Mouse (Mus musculus) embryonic facial prominence, embryonic 14.5 days (tissue): Measurements from ENCODE around the gene 1110051M20Rik. TPM values are rescaled to one million over a fixed set of nuclear protein-coding genes. Genes with fewer than 3 reads are reported as not detected.

Experiments
- ATAC-seq: fragments of 200-750 bp; cut with Nextera tagmentation; 2 replicates; pipeline ENCODE4 v1.8.0; 2017; ENCODE audit warnings: low read depth, moderate number of reproducible peaks, moderate TSS enrichment
- DNase-seq: peaks from one replicate; pipeline ENCODE4 v3.0.0-alpha.2; 2015; ENCODE audit warnings: low spot score
- H3K27ac ChIP-seq: fragments of 300-500 bp; sonication (generic); replicated peaks from 2 replicates; pipeline ENCODE4 v1.5.1; 2014; ENCODE audit warnings: low read depth, mild to moderate bottlenecking, low read length, moderate library complexity
- H3K27me3 ChIP-seq: fragments of 300-500 bp; sonication (generic); replicated peaks from 2 replicates; pipeline ENCODE4 v1.6.1; 2014; ENCODE audit warnings: low read length; ENCODE audit not compliant: control insufficient read depth, insufficient read depth
- H3K36me3 ChIP-seq: fragments of 300-500 bp; sonication (generic); 2 replicates; pipeline ENCODE4 v1.6.1; 2014; ENCODE audit warnings: low read length, mixed read lengths; ENCODE audit not compliant: control insufficient read depth, insufficient read depth
- H3K4me1 ChIP-seq: fragments of 300-500 bp; sonication (generic); 2 replicates; pipeline ENCODE4 v1.6.1; 2014; ENCODE audit warnings: antibody characterized with exemption, low read length; ENCODE audit not compliant: control insufficient read depth, insufficient read depth
- H3K4me2 ChIP-seq: fragments of 300-500 bp; sonication (generic); 2 replicates; pipeline ENCODE4 v1.6.1; 2014; ENCODE audit warnings: low read depth, mild to moderate bottlenecking, low read length, moderate library complexity, mixed read lengths
- H3K4me3 ChIP-seq: fragments of 300-500 bp; sonication (generic); 2 replicates; pipeline ENCODE4 v1.5.1; 2014; ENCODE audit warnings: low read depth, mild to moderate bottlenecking, low read length
- H3K9ac ChIP-seq: fragments of 300-500 bp; sonication (generic); 2 replicates; pipeline ENCODE4 v1.6.1; 2014; ENCODE audit warnings: low read depth, mild to moderate bottlenecking, low read length, moderate library complexity, mixed read lengths
- H3K9me3 ChIP-seq: fragments of 300-500 bp; sonication (generic); 2 replicates; pipeline ENCODE4 v1.6.1; 2016; ENCODE audit warnings: low read length; ENCODE audit not compliant: control insufficient read depth
- WGBS: fragments of 180-500 bp; shearing (Covaris S2); extraction: QIAGEN DNeasy Blood & Tissue Kit; methylation state at CpG from one replicate; pipeline ENCODE4 v1.1.7; 2014; 5-methylcytosine and 5-hydroxymethylcytosine counted together
- polyA plus RNA-seq: library from polyadenylated mRNA; unstranded; fragments of >200 nt; fragmentation: Nextera tagmentation; extraction: Ambion mirVana; gene quantifications from 2 replicates; pipeline ENCODE4 v1.2.1, GENCODE M21; 2014

The 1110051M20Rik gene
- polyA plus RNA-seq, 1 experiment from 2014 or later: 56.0 TPM

DNA sequence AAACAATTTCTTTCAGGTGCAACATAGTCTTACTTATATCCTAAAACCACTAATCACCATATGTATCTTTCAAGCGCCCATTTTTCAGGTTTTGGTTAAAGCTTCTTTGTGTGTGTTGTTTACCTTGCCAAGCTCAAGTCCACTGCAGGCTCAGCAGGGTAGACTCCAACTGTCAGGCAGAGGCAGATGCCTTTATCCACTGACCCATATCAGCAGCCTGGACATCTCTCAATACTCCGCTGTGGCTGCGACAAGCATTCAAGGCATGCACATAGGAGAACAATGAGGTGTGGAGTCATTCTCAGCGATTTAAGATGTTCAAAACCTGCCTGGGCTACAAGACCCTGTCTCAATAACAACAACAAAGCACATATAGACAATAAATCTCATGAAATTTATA is 50.4 kb downstream of the 1110051M20Rik start:
- no peak for ATAC-seq
- Histone ChIP-seq H3K27ac (no peak overlapping the region), H3K9ac (no peak overlapping the region), H3K4me3 (no peak overlapping the region), H3K36me3 (no peaks in the 10 kb centered on the region), H3K4me1 (0 out of 2 replicates have a peak, but pooled peaks cover 2% of the 10 kb centered on the region), H3K9me3 (no peaks in the 10 kb centered on the region), H3K4me2 (no peak overlapping the region), H3K27me3 (no peaks in the 10 kb centered on the region)
- DNase-seq: no peak
- WGBS: 76% methylated on average over 4 of the region's 4 CpGs

GRCm38 (mm10) chr2:91388738-91389137 is 55.8 kb downstream of the 1110051M20Rik start:
- WGBS: 60% methylated on average over 3 of the region's 3 CpGs
- H3K4me2 ChIP-seq: no peak overlapping the region
- no peaks in the 10 kb centered on the region for H3K36me3 ChIP-seq
- H3K27ac ChIP-seq: no peak overlapping the region
- no peaks in the 10 kb centered on the region for H3K9me3 ChIP-seq
- H3K4me1 ChIP-seq: peaks cover 19% of the 10 kb centered on the region
- no peak overlapping the region for H3K9ac ChIP-seq
- DNase-seq (no peak), ATAC-seq (no peak)
- no peak overlapping the region for H3K4me3 ChIP-seq
- no peaks in the 10 kb centered on the region for H3K27me3 ChIP-seq

DNA sequence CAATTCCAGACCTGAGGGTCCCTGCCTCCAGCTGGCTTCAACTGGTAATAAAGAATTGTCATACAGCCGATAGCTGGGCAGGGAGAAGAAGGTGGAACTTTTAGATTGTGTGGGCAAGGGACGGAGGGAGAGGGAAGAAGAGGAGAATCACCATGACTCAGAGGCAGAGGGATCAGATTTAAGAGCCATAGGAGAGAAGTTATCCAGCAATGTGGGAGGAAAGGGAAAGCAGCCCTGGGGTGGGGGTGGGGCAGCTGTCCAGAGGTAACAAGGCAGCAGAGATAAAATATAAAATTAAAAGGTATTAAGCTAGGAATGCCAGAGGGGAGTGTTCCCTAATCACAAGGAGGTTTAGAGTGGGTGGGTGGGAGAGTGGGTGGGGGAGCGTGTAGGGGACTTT is 56.2 kb downstream of the 1110051M20Rik start:
- no peak overlapping the region for H3K4me2 ChIP-seq
- no peak for DNase-seq
- no peaks in the 10 kb centered on the region for H3K9me3 ChIP-seq
- H3K4me3 ChIP-seq: no peak overlapping the region
- H3K4me1 ChIP-seq: peaks cover 19% of the 10 kb centered on the region
- no peak for ATAC-seq
- 46% methylated on average over 3 of the region's 3 CpGs for WGBS
- no peak overlapping the region for H3K27ac ChIP-seq
- no peak overlapping the region for H3K9ac ChIP-seq
- H3K36me3 ChIP-seq: no peaks in the 10 kb centered on the region
- H3K27me3 ChIP-seq: no peaks in the 10 kb centered on the region

GRCm38 (mm10) chr2:91387287-91387958 is 57.1 kb downstream of the 1110051M20Rik start:
- no peaks in the 10 kb centered on the region for H3K9me3 ChIP-seq
- no peak overlapping the region for H3K9ac ChIP-seq
- DNase-seq (no peak), ATAC-seq (no peak)
- WGBS: 88% methylated on average over 6 of the region's 6 CpGs
- H3K4me3 ChIP-seq: no peak overlapping the region
- H3K4me1 ChIP-seq: peaks cover 19% of the 10 kb centered on the region
- H3K27ac ChIP-seq: peak overlapping the region; percentile 69; the same call in 1 of the 2 replicates
- H3K4me2 ChIP-seq: no peak overlapping the region
- H3K27me3 ChIP-seq: no peaks in the 10 kb centered on the region
- no peaks in the 10 kb centered on the region for H3K36me3 ChIP-seq

GRCm38 (mm10) chr2:91386547-91387286 is 57.8 kb downstream of the 1110051M20Rik start:
- Histone ChIP-seq H3K4me1 (peaks cover 19% of the 10 kb centered on the region), H3K4me2 (no peak overlapping the region), H3K27ac (peak overlapping the region; percentile 69), H3K36me3 (no peaks in the 10 kb centered on the region), H3K9me3 (no peaks in the 10 kb centered on the region), H3K4me3 (no peak overlapping the region), H3K27me3 (no peaks in the 10 kb centered on the region), H3K9ac (no peak overlapping the region)
- 35% methylated on average over 5 of the region's 5 CpGs for WGBS
- ATAC-seq: peak; percentile 76
- peak; percentile 80 for DNase-seq

DNA sequence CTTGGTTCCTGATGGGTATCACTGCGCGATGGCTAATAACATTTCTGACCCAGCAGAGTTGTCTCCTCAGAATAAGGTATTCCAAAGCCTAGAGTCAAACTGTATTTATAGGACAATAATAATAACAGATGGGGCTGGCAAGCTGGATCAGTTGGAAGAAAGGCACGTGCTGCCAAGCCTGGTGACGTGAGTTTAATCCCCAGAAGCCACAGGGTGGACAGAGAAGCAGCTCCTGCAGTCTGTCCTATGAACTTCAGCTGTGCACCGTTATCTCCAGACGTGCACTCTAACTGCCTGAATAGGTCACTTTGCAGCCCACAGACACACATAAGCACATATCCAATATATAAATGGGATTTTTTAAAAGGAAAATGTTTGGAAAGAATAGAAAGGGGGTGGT is 61.2 kb downstream of the 1110051M20Rik start:
- Histone ChIP-seq H3K4me3 (no peak overlapping the region), H3K27me3 (no peaks in the 10 kb centered on the region), H3K4me1 (peaks cover 20% of the 10 kb centered on the region), H3K9ac (no peak overlapping the region), H3K27ac (no peak overlapping the region), H3K4me2 (no peak overlapping the region), H3K36me3 (peaks cover 3% of the 10 kb centered on the region; the same call in 1 of the 2 replicates), H3K9me3 (no peaks in the 10 kb centered on the region)
- ATAC-seq (no peak), DNase-seq (no peak)
- 82% methylated on average over 6 of the region's 6 CpGs for WGBS

- peaks cover 11% of the 10 kb centered on the region; the same call in 1 of the 2 replicates for H3K4me1 ChIP-seq
- 0 out of 2 replicates have a peak overlapping the region, but pooled peaks have one; percentile 3 for H3K27ac ChIP-seq
- H3K9me3 ChIP-seq: no peaks in the 10 kb centered on the region
- ATAC-seq (peak; percentile 57; the same call in 1 of the 2 replicates), DNase-seq (peak; percentile 38)
- H3K27me3 ChIP-seq: no peaks in the 10 kb centered on the region
- WGBS: 24% methylated on average over 7 of the region's 7 CpGs
- H3K9ac ChIP-seq: no peak overlapping the region
- peaks cover 3% of the 10 kb centered on the region; the same call in 1 of the 2 replicates for H3K36me3 ChIP-seq
- no peak overlapping the region for H3K4me3 ChIP-seq
- H3K4me2 ChIP-seq: no peak overlapping the region
Observed at GRCm38 (mm10) chr2:91377038-91377437, 67.5 kb downstream of the 1110051M20Rik start.

- ATAC-seq: no peak
- Histone ChIP-seq H3K4me1 (no peaks in the 10 kb centered on the region), H3K4me2 (no peak overlapping the region), H3K4me3 (no peak overlapping the region), H3K36me3 (0 out of 2 replicates have a peak, but pooled peaks cover 7% of the 10 kb centered on the region), H3K9ac (no peak overlapping the region), H3K27ac (no peak overlapping the region), H3K9me3 (peaks cover 12% of the 10 kb centered on the region), H3K27me3 (no peaks in the 10 kb centered on the region)
- DNase-seq: no peak
- 64% methylated on average over 2 of the region's 2 CpGs for WGBS
Observed at GRCm38 (mm10) chr2:91370314-91370713, 74.2 kb downstream of the 1110051M20Rik start.
